Mouse (Mus musculus): Measurements from ENCODE around the gene Psmc3. TPM values are rescaled to one million over a fixed set of nuclear protein-coding genes. Genes with fewer than 3 reads are reported as not detected.

Psmc3 gene
- polyA plus RNA-seq, 1 experiment from 2014 or later = 232 TPM

GRCm38 (mm10) chr2:91090208-91090607, 36.4 kb downstream of the Psmc3 start:
- DNase-seq = no peak
- Histone ChIP-seq H3K27me3 (ENCODE audit: control insufficient read depth, insufficient read depth, low read length) (no peaks in the 10 kb centered on the region), H3K9me3 (ENCODE audit: control insufficient read depth, low read length) (no peaks in the 10 kb centered on the region), H3K4me1 (ENCODE audit: control insufficient read depth, insufficient read depth, low read length) (no peaks in the 10 kb centered on the region), H3K27ac (replicated peaks; ENCODE audit: low read depth, low read length) (no peak overlapping the region), H3K36me3 (ENCODE audit: control insufficient read depth, insufficient read depth, low read length) (no peaks in the 10 kb centered on the region), H3K4me3 (replicated peaks; ENCODE audit: low read depth, low read length) (no peak overlapping the region), H3K9ac (replicated peaks; ENCODE audit: low read length) (no peak overlapping the region), H3K4me2 (ENCODE audit: low read length) (no peak overlapping the region)
- WGBS = 79% methylated on average over 6 of the region's 6 CpGs
- ATAC-seq (ENCODE audit: low FRiP score, low TSS enrichment) = no peak

GRCm38 (mm10) chr2:91090827-91091226, 37.0 kb downstream of the Psmc3 start:
- WGBS = 82% methylated on average over 6 of the region's 6 CpGs
- Histone ChIP-seq H3K27me3 (ENCODE audit: control insufficient read depth, insufficient read depth, low read length) (no peaks in the 10 kb centered on the region), H3K4me3 (replicated peaks; ENCODE audit: low read depth, low read length) (no peak overlapping the region), H3K9me3 (ENCODE audit: control insufficient read depth, low read length) (no peaks in the 10 kb centered on the region), H3K4me1 (ENCODE audit: control insufficient read depth, insufficient read depth, low read length) (no peaks in the 10 kb centered on the region), H3K4me2 (ENCODE audit: low read length) (no peak overlapping the region), H3K9ac (replicated peaks; ENCODE audit: low read length) (no peak overlapping the region), H3K27ac (replicated peaks; ENCODE audit: low read depth, low read length) (no peak overlapping the region), H3K36me3 (ENCODE audit: control insufficient read depth, insufficient read depth, low read length) (no peaks in the 10 kb centered on the region)
- no peak for DNase-seq
- ATAC-seq (ENCODE audit: low FRiP score, low TSS enrichment) = no peak

- Histone ChIP-seq H3K36me3 (ENCODE audit: control insufficient read depth, insufficient read depth, low read length) (no peaks in the 10 kb centered on the region), H3K4me1 (ENCODE audit: control insufficient read depth, insufficient read depth, low read length) (no peaks in the 10 kb centered on the region), H3K27me3 (ENCODE audit: control insufficient read depth, insufficient read depth, low read length) (no peaks in the 10 kb centered on the region), H3K4me3 (replicated peaks; ENCODE audit: low read depth, low read length) (no peak overlapping the region), H3K4me2 (ENCODE audit: low read length) (no peak overlapping the region), H3K9ac (replicated peaks; ENCODE audit: low read length) (no peak overlapping the region), H3K27ac (replicated peaks; ENCODE audit: low read depth, low read length) (no peak overlapping the region), H3K9me3 (ENCODE audit: control insufficient read depth, low read length) (no peaks in the 10 kb centered on the region)
- no peak for DNase-seq
- ATAC-seq (ENCODE audit: low FRiP score, low TSS enrichment) = no peak
- WGBS = 76% methylated on average over 14 of the region's 14 CpGs
These were observed 42.7 kb downstream of the Psmc3 start for GRCm38 (mm10) chr2:91096524-91096923.

- Histone ChIP-seq H3K27ac (replicated peaks; ENCODE audit: low read depth, low read length) (no peak overlapping the region), H3K36me3 (ENCODE audit: control insufficient read depth, insufficient read depth, low read length) (no peaks in the 10 kb centered on the region), H3K27me3 (ENCODE audit: control insufficient read depth, insufficient read depth, low read length) (no peaks in the 10 kb centered on the region), H3K4me1 (ENCODE audit: control insufficient read depth, insufficient read depth, low read length) (no peaks in the 10 kb centered on the region), H3K4me2 (ENCODE audit: low read length) (no peak overlapping the region), H3K9ac (replicated peaks; ENCODE audit: low read length) (no peak overlapping the region), H3K9me3 (ENCODE audit: control insufficient read depth, low read length) (no peaks in the 10 kb centered on the region), H3K4me3 (replicated peaks; ENCODE audit: low read depth, low read length) (no peak overlapping the region)
- 79% methylated on average over 10 of the region's 10 CpGs for whole genome bisulfite sequencing
- DNase-seq = no peak
- ATAC-seq (ENCODE audit: low FRiP score, low TSS enrichment) = no peak
These were observed 43.2 kb downstream of the Psmc3 start for GRCm38 (mm10) chr2:91097015-91097414.

- Histone ChIP-seq H3K9ac (replicated peaks; ENCODE audit: low read length) (no peak overlapping the region), H3K9me3 (ENCODE audit: control insufficient read depth, low read length) (no peaks in the 10 kb centered on the region), H3K4me3 (replicated peaks; ENCODE audit: low read depth, low read length) (no peak overlapping the region), H3K27me3 (ENCODE audit: control insufficient read depth, insufficient read depth, low read length) (no peaks in the 10 kb centered on the region), H3K4me2 (ENCODE audit: low read length) (no peak overlapping the region), H3K36me3 (ENCODE audit: control insufficient read depth, insufficient read depth, low read length) (no peaks in the 10 kb centered on the region), H3K4me1 (ENCODE audit: control insufficient read depth, insufficient read depth, low read length) (no peaks in the 10 kb centered on the region), H3K27ac (replicated peaks; ENCODE audit: low read depth, low read length) (no peak overlapping the region)
- 89% methylated on average over 2 of the region's 2 CpGs for WGBS
- no peak for DNase-seq
- ATAC-seq (ENCODE audit: low FRiP score, low TSS enrichment) = no peak
These were observed 44.3 kb downstream of the Psmc3 start for GRCm38 (mm10) chr2:91098156-91098555.

GRCm38 (mm10) chr2:91101124-91101740, 47.4 kb downstream of the Psmc3 start:
- H3K9ac ChIP-seq (replicated peaks; ENCODE audit: low read length) = no peak overlapping the region
- H3K4me1 ChIP-seq (ENCODE audit: control insufficient read depth, insufficient read depth, low read length) = no peaks in the 10 kb centered on the region
- no peak overlapping the region for H3K4me3 ChIP-seq (replicated peaks; ENCODE audit: low read depth, low read length)
- ATAC-seq (ENCODE audit: low FRiP score, low TSS enrichment) (peak; percentile 81; the same call in 1 of the 2 replicates), DNase-seq (peak; percentile 96)
- no peaks in the 10 kb centered on the region for H3K9me3 ChIP-seq (ENCODE audit: control insufficient read depth, low read length)
- no peak overlapping the region for H3K27ac ChIP-seq (replicated peaks; ENCODE audit: low read depth, low read length)
- no peaks in the 10 kb centered on the region for H3K27me3 ChIP-seq (ENCODE audit: control insufficient read depth, insufficient read depth, low read length)
- no peaks in the 10 kb centered on the region for H3K36me3 ChIP-seq (ENCODE audit: control insufficient read depth, insufficient read depth, low read length)
- 12% methylated on average over 7 of the region's 7 CpGs for WGBS
- no peak overlapping the region; the same call in 1 of the 2 replicates for H3K4me2 ChIP-seq (ENCODE audit: low read length)

- H3K27ac ChIP-seq (replicated peaks; ENCODE audit: low read depth, low read length) = no peak overlapping the region
- H3K9ac ChIP-seq (replicated peaks; ENCODE audit: low read length) = no peak overlapping the region
- H3K27me3 ChIP-seq (ENCODE audit: control insufficient read depth, insufficient read depth, low read length) = no peaks in the 10 kb centered on the region
- H3K4me3 ChIP-seq (replicated peaks; ENCODE audit: low read depth, low read length) = no peak overlapping the region
- WGBS = 89% methylated on average over 3 of the region's 3 CpGs
- no peak for ATAC-seq (ENCODE audit: low FRiP score, low TSS enrichment)
- H3K4me2 ChIP-seq (ENCODE audit: low read length) = no peak overlapping the region
- no peaks in the 10 kb centered on the region for H3K4me1 ChIP-seq (ENCODE audit: control insufficient read depth, insufficient read depth, low read length)
- H3K9me3 ChIP-seq (ENCODE audit: control insufficient read depth, low read length) = no peaks in the 10 kb centered on the region
- no peak for DNase-seq
- H3K36me3 ChIP-seq (ENCODE audit: control insufficient read depth, insufficient read depth, low read length) = no peaks in the 10 kb centered on the region
These were observed 54.3 kb downstream of the Psmc3 start for GRCm38 (mm10) chr2:91108156-91108555.

GRCm38 (mm10) chr2:91109241-91109640, 55.4 kb downstream of the Psmc3 start:
- WGBS = 85% methylated on average over 5 of the region's 5 CpGs
- no peak for ATAC-seq (ENCODE audit: low FRiP score, low TSS enrichment)

GRCm38 (mm10) chr2:91109807-91110385, 56.1 kb downstream of the Psmc3 start:
- Histone ChIP-seq H3K9ac (replicated peaks; ENCODE audit: low read length) (no peak overlapping the region), H3K4me2 (ENCODE audit: low read length) (no peak overlapping the region), H3K4me1 (ENCODE audit: control insufficient read depth, insufficient read depth, low read length) (no peaks in the 10 kb centered on the region), H3K27me3 (ENCODE audit: control insufficient read depth, insufficient read depth, low read length) (no peaks in the 10 kb centered on the region), H3K36me3 (ENCODE audit: control insufficient read depth, insufficient read depth, low read length) (no peaks in the 10 kb centered on the region), H3K4me3 (replicated peaks; ENCODE audit: low read depth, low read length) (no peak overlapping the region), H3K9me3 (ENCODE audit: control insufficient read depth, low read length) (no peaks in the 10 kb centered on the region), H3K27ac (replicated peaks; ENCODE audit: low read depth, low read length) (no peak overlapping the region)
- ATAC-seq (ENCODE audit: low FRiP score, low TSS enrichment) (no peak), DNase-seq (no peak)
- 88% methylated on average over 5 of the region's 5 CpGs for WGBS

More at GRCm38 (mm10) chr2:91109241-91109640, 55.4 kb downstream of the Psmc3 start:
- H3K9me3 ChIP-seq (ENCODE audit: control insufficient read depth, low read length) = no peaks in the 10 kb centered on the region
- DNase-seq = no peak
- no peak overlapping the region for H3K9ac ChIP-seq (replicated peaks; ENCODE audit: low read length)
- no peak overlapping the region for H3K27ac ChIP-seq (replicated peaks; ENCODE audit: low read depth, low read length)
- no peaks in the 10 kb centered on the region for H3K27me3 ChIP-seq (ENCODE audit: control insufficient read depth, insufficient read depth, low read length)
- no peaks in the 10 kb centered on the region for H3K36me3 ChIP-seq (ENCODE audit: control insufficient read depth, insufficient read depth, low read length)
- no peaks in the 10 kb centered on the region for H3K4me1 ChIP-seq (ENCODE audit: control insufficient read depth, insufficient read depth, low read length)
- no peak overlapping the region for H3K4me3 ChIP-seq (replicated peaks; ENCODE audit: low read depth, low read length)
- no peak overlapping the region for H3K4me2 ChIP-seq (ENCODE audit: low read length)
